Mouse (Mus musculus) megakaryocyte progenitor cell, adult 5-6 weeks (primary cell): ENCODE data around the gene Cep78. TPM values are rescaled to one million over a fixed set of nuclear protein-coding genes. Genes with fewer than 3 reads are reported as not detected.
A peak's percentile ranks its signal among the peaks of the same experiment; 100 is the strongest.

ENCODE experiments used
- ATAC-seq: replicated peaks from 2 replicates; pipeline ENCODE4 v1.8.0; 2016; ENCODE audit warnings: mild to moderate bottlenecking, moderate TSS enrichment, inconsistent platforms; ENCODE audit not compliant: poor library complexity
- total RNA-seq, 2 experiments: library from RNA; stranded (forward) in 1 of 2; stranded (reverse) in 1 of 2; fragments of 157-497, 149-512 nt in 1 of 2; fragments of 200-1000 nt in 1 of 2; gene quantifications; 2 replicates each; pipeline versions ENCODE4 v1.2.3 to v1.2.4; 2015 to 2017

Gene Cep78
- total RNA-seq (2015) (13.0 and 17.4 TPM in 2 replicates), total RNA-seq (2017) (17.8 and 25.2 TPM in 2 replicates)

DNA sequence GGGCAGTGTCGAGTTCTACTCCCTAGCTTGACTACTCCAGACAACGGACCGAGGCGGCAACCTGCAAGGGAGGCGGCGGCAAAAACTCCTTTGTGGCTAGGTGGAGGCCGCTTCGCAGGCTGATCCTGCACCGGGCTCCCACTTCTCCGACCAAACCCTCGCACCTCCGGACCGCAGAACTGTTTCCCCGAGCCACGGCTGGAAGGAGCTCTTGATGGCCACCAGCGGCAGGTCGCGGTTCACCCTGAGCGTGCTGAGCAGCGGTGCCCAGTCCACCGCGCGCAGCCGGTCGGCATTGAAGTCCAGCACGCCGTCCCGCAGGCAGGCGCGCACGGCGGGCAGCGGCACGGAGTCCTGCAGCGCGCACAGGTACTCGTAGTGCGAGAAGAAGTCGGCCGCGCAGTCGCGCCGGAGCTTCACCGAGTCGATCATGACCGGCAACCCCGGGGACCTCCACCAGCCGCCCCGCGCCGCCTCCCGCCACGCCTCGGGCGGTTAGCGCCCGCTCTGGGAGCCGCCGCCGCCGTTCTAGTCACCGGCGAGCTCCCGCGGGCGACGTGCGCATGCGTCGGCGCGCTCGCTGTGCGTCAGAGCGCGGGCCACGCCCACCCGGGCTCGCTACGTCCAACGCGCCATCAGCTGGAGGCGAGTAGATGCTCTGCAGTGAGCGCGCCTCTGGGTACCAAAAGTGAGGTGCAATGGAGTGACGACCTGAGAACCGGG lies at the start of gene Cep78:
Cep78 (minus strand) TSS at position 541 of the 723 bp plus-strand sequence.
- ATAC-seq, result peak; percentile 90

DNA sequence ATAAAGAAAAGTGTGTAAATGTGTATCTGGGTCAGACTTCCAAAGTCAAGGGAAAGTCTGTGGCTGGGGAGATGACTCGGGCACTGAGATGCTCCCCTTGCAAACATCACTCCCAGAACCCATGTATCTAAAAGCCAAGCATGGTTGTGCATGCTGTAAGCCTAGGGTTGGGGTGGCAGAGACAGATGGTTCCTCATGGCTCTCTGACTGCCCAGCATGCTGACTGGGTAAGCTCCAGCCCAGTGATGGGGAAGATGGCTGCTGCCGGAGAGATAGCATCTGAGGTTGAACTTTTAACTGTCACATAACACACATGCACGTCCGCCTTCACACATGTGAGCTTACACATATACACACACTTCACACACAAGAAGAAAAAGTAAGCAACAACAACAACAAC lies 46.5 kb upstream of the Cep78 start:
- ATAC-seq, result no peak

DNA sequence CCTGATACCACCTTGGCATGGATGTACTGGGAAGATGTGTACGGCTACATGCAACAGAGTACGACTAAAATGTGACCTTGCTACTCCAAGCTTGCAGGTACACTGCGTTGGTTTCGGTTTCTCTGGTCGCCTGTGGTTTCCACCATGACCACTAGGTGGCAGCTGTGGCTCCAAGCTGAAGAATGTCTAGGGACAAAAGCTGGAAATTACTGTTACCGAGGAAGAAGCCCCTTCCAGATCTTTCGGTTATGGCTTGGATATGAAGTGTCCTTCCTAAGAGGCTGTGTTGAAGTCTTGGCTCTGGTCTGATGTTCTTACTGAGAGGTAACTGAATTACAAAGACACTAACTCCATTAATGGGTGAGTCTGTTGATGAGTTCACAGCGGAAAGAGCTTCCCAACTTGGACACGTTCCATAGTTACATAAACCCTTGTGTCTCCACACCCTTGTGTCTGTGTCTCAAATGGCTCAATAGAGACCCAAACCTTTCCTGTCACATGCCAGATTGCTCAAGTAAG lies 44.5 kb upstream of the Cep78 start:
- peak; percentile 98 for ATAC-seq

DNA sequence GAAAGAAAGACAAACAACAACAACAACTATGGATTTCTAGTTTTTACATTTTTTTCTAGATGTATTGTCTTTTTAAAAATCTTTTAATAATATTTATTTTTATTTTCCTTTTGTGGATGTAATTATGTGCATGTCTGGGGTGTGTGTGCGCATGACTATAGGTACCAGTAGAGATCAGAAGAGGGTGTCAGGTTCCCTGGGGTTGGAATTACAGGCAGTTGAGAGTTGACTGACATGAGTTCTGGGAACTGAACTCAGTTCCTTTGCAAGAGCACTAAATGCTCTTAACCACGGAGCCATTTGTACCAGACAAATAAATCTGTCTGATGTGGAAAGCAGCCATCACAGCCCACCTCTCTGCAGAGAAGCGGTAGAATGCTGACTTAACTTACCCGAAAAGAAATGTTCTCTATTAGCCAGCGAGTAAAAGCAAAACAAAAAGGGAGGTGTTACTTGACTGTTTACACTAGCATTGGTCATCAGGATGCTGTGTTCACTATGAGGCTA lies 44.0 kb upstream of the Cep78 start:
- peak; percentile 32; the same call in 1 of the 2 replicates for ATAC-seq

DNA sequence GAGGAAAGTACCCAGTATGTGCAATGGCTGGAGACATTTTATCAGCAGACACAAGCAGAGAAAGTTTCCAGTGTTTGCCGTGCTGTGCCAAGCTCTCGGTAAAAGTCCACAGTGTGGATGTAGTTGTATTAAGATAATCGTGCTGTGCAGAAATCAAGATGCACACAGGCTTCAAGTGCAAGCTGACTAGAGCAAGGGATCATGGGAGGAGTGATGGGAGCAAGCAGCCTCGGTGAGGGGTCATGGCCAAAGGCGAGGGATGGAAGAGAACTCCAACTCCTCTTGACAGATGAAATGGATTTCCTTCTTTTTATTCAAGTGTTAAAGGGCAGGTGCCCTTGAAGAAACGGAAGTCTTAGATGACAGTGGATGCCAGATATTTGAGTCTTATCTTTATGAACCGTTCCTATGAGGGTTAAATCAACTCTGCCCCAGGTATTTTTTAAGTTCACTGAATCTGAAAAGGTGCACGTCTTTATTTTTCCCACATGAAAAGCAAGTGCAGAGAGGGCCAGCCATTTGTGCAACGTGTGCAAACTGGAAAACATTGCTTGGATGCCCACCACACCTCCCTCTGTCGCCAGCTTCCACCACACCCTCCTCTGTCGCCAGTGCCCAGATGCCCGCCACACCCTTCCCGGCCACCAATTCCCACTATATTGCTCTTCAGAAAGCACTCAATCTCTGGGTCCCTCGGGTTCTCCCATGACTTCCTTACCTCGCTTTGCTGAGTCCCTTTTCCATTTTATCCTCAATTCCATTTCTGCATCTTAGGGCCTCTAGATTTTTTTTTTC lies 43.3 kb upstream of the Cep78 start:
- no peak for ATAC-seq

DNA sequence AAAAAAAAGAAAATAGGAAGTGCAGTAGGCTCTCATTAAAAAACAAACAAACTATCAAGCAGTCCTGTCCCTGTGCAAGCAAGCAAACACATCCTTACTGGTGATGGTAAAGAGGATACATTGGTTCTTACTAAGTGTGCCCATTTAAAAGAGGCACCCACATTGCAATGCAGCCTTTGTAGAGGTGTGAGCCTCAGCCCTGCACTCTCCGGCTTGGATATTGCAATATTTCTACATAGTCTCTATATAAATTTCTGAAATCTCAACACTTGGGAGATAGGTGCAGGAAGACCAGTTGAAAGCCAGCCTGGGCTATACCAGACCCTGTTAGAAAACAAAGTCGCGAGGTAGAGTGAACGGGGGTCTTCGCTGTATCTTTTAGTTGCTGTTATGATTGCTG lies 41.5 kb upstream of the Cep78 start:
- no peak for ATAC-seq

DNA sequence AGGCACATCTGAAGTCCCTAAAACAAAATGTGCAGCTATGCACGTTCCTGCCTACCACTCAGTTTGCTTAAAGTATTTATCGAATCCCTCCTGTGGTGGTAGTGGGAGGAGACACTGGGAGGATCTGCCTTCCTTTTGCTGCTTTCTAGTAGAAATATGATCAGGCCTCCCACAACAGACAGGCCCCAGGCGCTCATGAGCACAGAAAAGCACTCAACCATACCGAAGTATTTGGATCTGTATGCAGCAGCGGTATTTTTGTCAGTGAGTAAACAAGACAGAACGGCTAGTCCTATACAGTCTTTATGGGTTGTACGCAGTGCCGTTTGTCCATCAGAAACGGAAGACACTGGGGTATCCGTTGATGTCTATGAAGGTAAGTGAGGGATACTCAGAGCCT lies 37.4 kb upstream of the Cep78 start:
- no peak for ATAC-seq

DNA sequence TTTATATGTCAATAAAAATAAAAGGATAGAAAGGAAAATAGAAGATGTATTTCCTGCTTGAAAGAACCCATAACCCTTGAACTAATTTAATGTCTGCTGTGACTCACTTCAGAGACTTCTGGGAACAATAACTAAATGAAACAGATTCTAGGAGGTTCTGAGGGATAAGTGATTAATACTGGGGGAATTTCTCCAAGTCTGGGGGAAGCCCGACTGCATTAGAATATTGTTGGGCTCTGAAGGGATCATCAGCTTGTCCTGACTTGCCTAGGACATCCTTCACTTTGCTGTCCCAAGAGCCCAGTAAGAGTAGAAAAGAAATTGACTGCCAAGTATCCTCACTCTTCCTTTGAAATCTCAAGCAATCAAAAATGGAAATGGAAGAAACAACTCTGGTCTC lies 31.4 kb upstream of the Cep78 start:
- ATAC-seq, result no peak

DNA sequence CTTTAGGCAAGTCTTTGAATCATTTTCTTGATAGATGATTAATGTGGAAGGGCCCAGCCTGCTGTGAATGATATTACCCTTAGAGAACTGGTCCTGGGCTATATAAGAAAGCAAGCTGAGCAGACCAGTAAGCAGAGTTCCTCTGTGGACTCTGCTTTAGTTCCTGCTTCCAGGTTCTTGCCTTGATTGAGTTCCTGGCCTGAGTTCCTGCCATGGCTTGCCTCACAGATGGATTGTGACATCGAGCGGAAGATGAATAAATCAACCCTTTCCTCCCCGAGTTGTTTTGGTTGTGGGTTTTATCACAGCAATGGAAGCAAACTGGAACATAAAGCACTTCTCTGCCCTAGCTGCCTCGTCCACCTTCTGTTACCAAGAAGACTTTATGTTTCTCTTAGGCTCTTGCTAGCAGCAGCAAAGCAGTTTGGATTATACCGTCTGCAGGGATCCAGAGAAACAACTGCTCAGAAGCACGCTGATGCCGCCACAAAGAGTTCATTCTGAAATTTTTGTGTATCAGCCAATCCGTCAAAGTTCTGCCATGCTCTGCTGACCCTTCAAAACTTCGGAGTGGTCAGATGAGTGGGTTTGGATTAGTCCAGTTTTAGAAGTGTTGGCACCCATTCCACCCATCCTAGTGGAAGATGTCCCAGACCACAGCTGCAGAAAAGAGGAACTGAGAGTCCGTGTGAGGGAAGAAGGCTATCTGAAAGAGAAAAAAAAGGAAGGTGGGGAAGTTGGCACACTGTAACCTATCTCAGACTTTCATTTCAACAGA lies 30.6 kb upstream of the Cep78 start:
- ATAC-seq, result peak; percentile 97

DNA sequence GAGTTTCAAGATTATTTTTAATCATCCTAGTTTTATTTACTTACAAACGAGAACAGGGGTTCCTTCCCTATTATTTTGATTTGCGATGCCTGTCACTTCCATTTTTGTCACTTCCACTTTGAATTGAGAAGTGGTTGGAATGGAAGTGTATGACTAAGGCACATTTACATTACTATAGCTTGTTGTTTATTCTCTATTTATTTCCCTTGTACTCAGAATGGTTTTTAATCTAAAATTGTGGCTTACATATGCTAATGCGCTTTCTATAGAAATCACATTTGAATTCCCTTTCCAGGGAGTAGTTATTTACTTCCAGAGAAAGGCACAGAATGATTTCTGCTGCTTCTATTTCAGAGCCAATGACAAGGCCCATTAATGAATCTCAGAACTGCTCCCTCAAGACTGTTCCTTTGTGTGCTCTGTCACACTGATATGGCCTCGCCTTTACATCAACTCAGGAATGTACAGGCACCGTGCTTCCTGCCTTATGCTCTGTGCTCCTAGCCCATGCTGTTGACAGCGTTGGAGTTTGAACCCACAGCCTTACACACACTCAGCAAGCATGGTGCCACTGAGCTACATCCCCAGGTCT lies 25.1 kb upstream of the Cep78 start:
- no peak for ATAC-seq

DNA sequence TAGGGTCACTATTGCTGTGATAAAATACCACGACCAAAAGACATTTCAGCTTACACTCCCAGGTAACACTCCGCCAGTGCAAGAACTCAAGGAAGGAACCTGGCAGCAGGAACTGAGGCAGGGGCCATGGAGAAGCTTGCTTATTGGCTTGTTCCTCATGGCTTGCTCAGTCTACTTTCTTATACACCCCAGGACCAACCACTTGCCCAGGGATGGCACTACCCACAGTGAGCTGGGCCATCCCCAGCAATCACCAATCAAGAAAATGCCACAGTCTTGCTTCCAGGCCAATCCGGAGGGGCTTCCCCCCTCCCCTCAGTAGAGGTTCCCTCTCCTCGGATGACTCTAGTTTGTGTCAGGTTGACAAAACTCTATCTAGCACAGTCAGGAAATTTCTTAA lies 24.3 kb upstream of the Cep78 start:
- no peak for ATAC-seq

DNA sequence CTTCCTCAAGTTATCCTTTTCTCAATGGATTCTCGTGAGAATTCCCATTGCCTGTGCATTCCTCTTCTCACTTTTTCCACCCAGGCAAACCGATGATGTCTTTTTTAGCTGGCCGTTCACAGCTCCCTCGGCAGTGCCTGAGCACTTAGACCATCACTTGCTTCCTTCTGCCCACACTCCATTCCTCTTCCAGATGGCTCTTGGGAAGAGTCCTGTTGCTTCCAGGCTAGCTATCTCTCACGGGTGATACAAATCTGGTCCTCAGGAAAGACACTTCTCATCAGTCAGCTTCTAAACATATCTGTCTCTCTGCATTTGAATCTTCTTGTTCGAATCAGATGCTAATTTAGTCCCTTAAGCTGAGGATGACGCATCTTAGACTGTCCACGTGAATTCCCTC lies 22.3 kb upstream of the Cep78 start:
- ATAC-seq, result no peak

DNA sequence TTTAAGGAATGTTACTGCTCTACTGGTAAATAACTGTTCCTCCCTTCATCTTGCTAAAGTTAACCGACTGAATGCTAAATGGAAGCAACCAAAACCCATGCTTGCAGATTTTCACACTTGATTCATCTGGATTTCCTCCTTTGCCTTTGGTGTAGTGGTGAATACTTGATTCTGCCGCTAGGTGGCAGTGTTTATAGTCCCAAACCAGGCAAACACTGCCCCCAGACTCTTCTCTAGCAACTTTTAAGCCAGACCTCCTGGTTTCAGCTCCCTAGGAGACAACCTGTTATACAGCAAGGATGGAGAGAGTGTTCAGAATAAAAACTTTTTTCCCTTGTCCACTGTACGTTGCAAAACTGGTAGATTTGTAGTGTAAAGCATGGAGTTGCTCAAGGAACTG lies 13.4 kb upstream of the Cep78 start:
- ATAC-seq, result peak; percentile 86

DNA sequence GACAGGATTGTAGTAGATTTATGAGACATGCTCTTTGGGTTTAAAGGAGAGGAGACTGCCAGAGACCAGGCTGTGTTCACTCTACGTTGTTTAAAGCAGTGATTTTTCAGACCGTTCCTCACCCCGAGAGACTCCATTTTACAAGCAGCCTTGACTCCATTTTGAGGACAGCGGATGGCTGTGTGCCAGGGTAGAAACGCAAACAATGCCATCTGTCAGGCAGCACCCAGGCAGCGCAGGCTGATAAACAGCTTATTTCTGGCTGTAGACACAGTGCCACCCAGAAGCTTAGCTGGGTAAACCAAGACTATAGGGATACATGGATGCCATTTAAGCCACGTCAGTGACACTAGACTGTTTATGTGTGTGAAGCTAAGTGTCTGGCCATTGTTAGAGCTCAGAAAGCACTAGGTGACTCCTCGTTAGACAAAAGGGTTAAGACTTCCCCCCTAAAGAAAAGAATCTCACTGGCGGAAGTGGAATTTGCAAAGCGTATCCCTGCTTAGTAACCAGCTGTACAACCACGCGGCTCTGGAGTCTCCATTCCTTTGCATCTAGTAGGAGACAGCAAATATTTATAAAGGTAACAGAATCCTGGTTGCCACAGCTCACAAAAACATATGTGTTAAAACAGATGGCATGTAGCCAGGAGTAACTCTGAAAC lies 12.2 kb upstream of the Cep78 start:
- ATAC-seq, result no peak

DNA sequence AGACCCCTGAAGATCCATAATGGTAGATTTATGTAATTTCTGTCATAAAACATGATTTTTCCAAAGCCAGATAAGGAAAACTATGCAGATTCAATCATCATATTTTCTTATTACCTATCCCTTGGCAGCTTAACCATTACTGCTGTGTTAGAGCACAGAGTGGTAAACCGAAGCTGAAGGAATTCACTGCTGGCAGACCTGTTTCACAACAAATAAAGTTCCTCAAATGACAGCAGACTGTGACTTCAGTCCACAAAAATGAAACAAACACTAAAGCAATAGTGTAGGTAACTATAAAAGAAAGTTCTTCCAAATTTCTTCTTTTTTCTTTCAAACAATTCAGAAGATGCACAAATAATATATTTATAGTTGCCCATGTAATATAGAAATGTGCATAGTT lies 5.3 kb upstream of the Cep78 start:
- ATAC-seq, result 0 out of 2 replicates have a peak, but pooled peaks have one; percentile 31

DNA sequence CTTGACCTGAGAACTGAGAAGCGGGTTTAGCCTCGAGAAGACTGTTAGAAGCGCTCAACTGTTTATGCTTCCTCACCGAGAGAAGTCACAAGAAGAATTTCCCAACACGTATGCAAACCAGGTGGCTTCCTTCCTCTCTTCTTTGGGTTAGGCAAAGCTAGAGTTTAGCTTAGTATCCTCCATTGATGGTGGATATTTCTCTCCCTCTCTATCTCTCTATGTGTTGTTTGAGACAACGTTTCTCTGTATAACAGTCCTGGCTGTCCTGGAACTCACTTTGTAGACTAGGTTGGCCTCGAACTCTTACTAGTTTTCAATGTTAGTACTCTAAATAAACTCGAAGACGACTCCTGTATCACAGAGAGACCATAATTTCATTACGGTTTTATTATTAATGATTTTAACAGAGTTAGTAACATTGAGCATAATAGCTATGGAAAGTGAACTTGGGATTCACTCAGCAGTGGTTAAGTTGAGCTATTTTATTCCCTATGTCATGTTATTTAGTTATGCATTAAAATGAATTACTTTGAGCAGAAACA lies 454 bp upstream of the Cep78 start:
- ATAC-seq, result peak; percentile 24

DNA sequence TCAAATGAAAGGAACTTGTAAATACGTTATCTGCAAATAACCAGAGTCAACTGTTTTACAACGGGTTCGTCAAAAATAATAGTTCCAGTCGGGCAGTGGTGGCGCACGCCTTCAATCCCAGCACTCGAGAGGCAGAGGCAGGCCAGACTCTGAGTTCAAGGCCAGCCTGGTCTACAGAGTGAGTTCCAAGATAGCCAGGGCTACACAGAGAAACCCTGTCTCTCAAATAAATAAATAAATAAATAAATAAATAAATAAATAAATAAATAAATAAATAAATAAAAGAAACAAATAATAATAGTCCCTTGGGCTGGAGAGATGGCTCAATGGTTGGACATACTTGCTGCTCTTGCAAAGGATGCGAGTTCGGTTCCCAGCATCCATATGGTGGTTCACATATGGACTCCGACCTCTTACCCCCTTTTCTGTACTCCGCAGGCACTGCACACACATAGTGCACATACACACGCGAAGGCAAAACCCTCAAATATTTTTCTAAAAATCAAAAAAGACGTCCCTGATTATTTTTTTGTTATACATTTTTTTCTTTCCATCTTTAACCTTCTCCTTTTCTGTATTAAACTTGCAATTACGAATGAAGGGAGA lies 947 bp downstream of the Cep78 start:
- ATAC-seq, result no peak

DNA sequence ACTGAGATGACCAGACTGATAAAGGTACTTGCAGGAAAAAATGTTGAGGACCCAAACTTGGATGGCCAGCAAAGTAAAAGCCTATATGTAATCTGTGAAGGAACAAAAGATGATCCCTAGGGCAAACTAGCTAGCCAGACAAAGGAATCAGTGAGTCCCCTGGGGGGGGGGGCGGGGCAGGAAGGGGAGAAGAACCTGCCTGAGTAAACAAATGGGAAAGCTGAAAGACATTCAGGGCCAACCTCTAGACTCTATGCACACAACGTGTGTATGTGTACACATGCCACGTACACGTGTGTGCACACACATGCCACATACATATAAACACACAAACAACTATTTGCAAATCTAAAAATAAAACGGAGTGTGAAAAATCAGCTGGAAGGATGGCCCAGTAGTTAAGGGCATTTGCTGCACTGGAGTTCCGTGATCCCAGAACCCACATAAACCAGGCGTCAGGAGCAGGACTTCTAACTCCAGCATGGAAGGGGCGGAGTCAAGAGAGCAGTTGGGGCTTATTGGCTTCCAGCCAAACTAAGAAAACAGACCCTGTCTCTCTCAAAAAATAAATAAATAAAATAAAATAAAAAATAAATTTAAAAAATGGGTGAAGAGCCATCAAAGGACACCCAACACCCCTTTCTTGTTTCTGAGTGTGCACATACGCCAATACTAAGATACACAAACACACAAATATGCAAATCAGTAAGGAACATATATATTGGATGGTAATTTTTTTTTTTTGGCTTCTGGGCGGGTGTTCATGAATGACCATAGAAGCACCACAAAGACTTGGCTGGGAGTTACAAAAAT lies 1.7 kb downstream of the Cep78 start:
- ATAC-seq, result no peak

DNA sequence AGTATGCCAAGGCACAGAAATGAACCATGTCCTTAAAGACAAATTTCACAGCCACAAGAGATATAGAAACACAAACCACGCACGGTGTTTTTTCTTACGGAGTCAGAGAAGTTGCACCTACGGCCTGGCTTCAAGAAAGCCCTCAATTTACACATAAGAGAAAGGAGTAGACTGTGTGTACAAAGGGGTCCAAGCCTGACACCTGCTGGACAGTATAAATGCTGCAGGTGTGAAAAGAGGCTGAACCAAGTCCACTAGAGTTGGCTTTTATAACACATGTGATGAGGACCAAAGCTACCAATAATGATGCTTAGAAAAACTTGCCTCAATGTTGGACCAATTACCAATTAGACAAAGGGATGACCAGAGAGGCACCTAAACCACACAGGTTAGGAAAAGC lies 2.9 kb downstream of the Cep78 start:
- ATAC-seq, result peak; percentile 79
